1 mouse cellular context compared by ENCODE assay signal in genomic region chr11:116196866-116197583, GRCm38 (mm10).
TF ChIP-seq lines count a peak whose summit lies in the region.

No protein-coding gene starts in this region.

TF ChIP-seq in MEL, 35 proteins besides CTCF, POLR2A, EP300 and RAD21:
- TF ChIP-seq UBTF (IDR thresholded peaks at IDR 0.05; ENCODE audit: borderline replicate concordance, insufficient read depth, low read depth, low read length), result no peak
- no peak for TF ChIP-seq CHD2 (IDR thresholded peaks at IDR 0.05; ENCODE audit: low read length)
- TF ChIP-seq MEF2A (IDR thresholded peaks at IDR 0.05; ENCODE audit: extremely low read depth, insufficient replicate concordance, low read depth, low read length, poor library complexity, severe bottlenecking), result no peak
- no peak for TF ChIP-seq NELFE (IDR thresholded peaks at IDR 0.05; ENCODE audit: low read depth, low read length)
- no peak for TF ChIP-seq TAL1 (IDR thresholded peaks at IDR 0.05; ENCODE audit: low read length)
- TF ChIP-seq POLR2AphosphoS2 (IDR thresholded peaks at IDR 0.05; ENCODE audit: low read length), result no peak
- no peak for TF ChIP-seq HCFC1 (IDR thresholded peaks at IDR 0.05; ENCODE audit: low read depth, low read length)
